Mouse (Mus musculus) ES-Bruce4 (cell line): ENCODE results near the gene Nanos3. TPM values are rescaled to one million over a fixed set of nuclear protein-coding genes. Genes with fewer than 3 reads are reported as not detected.

Experiments
- H3K27ac ChIP-seq: 2 replicates; pipeline ENCODE4 v1.5.1; 2012; ENCODE audit warnings: low read length, inconsistent platforms; ENCODE audit not compliant: insufficient read depth
- H3K27me3 ChIP-seq: 2 replicates; pipeline ENCODE4 v1.6.1; 2012; ENCODE audit warnings: mild to moderate bottlenecking, low read length, inconsistent platforms; ENCODE audit not compliant: control insufficient read depth, poor library complexity, insufficient read depth, severe bottlenecking
- H3K36me3 ChIP-seq: 2 replicates; pipeline ENCODE4 v1.6.1; 2012; ENCODE audit warnings: inconsistent platforms, mild to moderate bottlenecking, low read length, moderate library complexity; ENCODE audit not compliant: control insufficient read depth, poor library complexity, insufficient read depth, severe bottlenecking
- H3K4me1 ChIP-seq: one replicate; pipeline ENCODE4 v1.8.1; 2011; ENCODE audit warnings: low read length; ENCODE audit not compliant: control insufficient read depth, insufficient read depth
- H3K4me3 ChIP-seq: 2 replicates; pipeline ENCODE4 v1.5.1; 2011; ENCODE audit warnings: low read depth, mild to moderate bottlenecking, low read length
- H3K9ac ChIP-seq: 2 replicates; pipeline ENCODE4 v1.6.1; 2012; ENCODE audit warnings: low read depth, mild to moderate bottlenecking, inconsistent platforms; ENCODE audit not compliant: poor library complexity, severe bottlenecking
- H3K9me3 ChIP-seq: replicated peaks from 2 replicates; pipeline ENCODE4 v1.6.1; 2012; ENCODE audit warnings: mild to moderate bottlenecking, low read length, inconsistent platforms; ENCODE audit not compliant: control insufficient read depth, poor library complexity, insufficient read depth, severe bottlenecking
- CTCF ChIP-seq: IDR thresholded peaks from one replicate; pipeline ENCODE4 v1.8.1; 2011; ENCODE audit warnings: low read depth, low read length
- EP300 ChIP-seq: IDR thresholded peaks from 2 replicates; pipeline ENCODE4 v1.6.1; 2011; ENCODE audit warnings: low read depth, low read length; ENCODE audit not compliant: insufficient read depth
- POLR2A ChIP-seq: IDR thresholded peaks from one replicate; pipeline ENCODE4 v1.8.1; 2011; ENCODE audit warnings: low read length; ENCODE audit not compliant: insufficient read depth
- polyA plus RNA-seq: library from polyadenylated mRNA; stranded (reverse); fragments of >200 nt; gene quantifications from 2 replicates; pipeline ENCODE4 v1.2.4, GENCODE M21; 2011; ENCODE audit warnings: low read depth; ENCODE audit not compliant: missing spikeins, insufficient read depth, insufficient read length

Gene Nanos3
- polyA plus RNA-seq, 1 experiment: 3.0 TPM

- peaks cover 3% of the 10 kb centered on the region; the same call in 1 of the 2 replicates for H3K36me3 ChIP-seq
- TF ChIP-seq CTCF (no peak), POLR2A (no peak), EP300 (no peak)
- no peaks in the 10 kb centered on the region for H3K27me3 ChIP-seq
- H3K4me1 ChIP-seq: no peaks in the 10 kb centered on the region
- H3K9ac ChIP-seq: peak overlapping the region; percentile 96
- no peaks in the 10 kb centered on the region for H3K9me3 ChIP-seq
- peak overlapping the region; percentile 26 for H3K27ac ChIP-seq
- H3K4me3 ChIP-seq: peak overlapping the region; percentile 64
Observed at GRCm38 (mm10) chr8:84202938-84203917, 18.2 kb upstream of the Nanos3 start.

GRCm38 (mm10) chr8:84202466-84202865 is 17.4 kb upstream of the Nanos3 start:
- H3K4me3 ChIP-seq: peak overlapping the region; percentile 94

GRCm38 (mm10) chr8:84201545-84202245 is 16.7 kb upstream of the Nanos3 start:
- no peaks in the 10 kb centered on the region for H3K4me1 ChIP-seq
- no peaks in the 10 kb centered on the region for H3K27me3 ChIP-seq
- peaks cover under 1% of the 10 kb centered on the region; the same call in 1 of the 2 replicates for H3K36me3 ChIP-seq
- H3K4me3 ChIP-seq: peak overlapping the region; percentile 94
- 0 out of 2 replicates have a peak, but pooled peaks have one; percentile 3 for TF ChIP-seq EP300
- TF ChIP-seq POLR2A: no peak
- no peak overlapping the region for H3K27ac ChIP-seq
- H3K9me3 ChIP-seq: no peaks in the 10 kb centered on the region
- H3K9ac ChIP-seq: peak overlapping the region; percentile 96

More at GRCm38 (mm10) chr8:84202466-84202865, 17.4 kb upstream of the Nanos3 start:
- Histone ChIP-seq H3K36me3 (peaks cover 3% of the 10 kb centered on the region; the same call in 1 of the 2 replicates), H3K27ac (no peak overlapping the region), H3K9ac (peak overlapping the region; percentile 96), H3K9me3 (no peaks in the 10 kb centered on the region), H3K4me1 (no peaks in the 10 kb centered on the region), H3K27me3 (no peaks in the 10 kb centered on the region)
- no peak for TF ChIP-seq CTCF
- no peak for TF ChIP-seq POLR2A
- no peak for TF ChIP-seq EP300

- H3K36me3 ChIP-seq: no peaks in the 10 kb centered on the region
- TF ChIP-seq EP300 (no peak), CTCF (no peak), POLR2A (no peak)
- peak overlapping the region; percentile 21; the same call in 1 of the 2 replicates for H3K27ac ChIP-seq
- H3K4me1 ChIP-seq: no peaks in the 10 kb centered on the region
- H3K9me3 ChIP-seq: no peaks in the 10 kb centered on the region
- H3K27me3 ChIP-seq: no peaks in the 10 kb centered on the region
- H3K4me3 ChIP-seq: peak overlapping the region; percentile 94
- peak overlapping the region; percentile 96 for H3K9ac ChIP-seq
Observed at GRCm38 (mm10) chr8:84200652-84201544, 15.9 kb upstream of the Nanos3 start.

- Histone ChIP-seq H3K4me1 (no peaks in the 10 kb centered on the region), H3K9me3 (no peaks in the 10 kb centered on the region), H3K27me3 (no peaks in the 10 kb centered on the region), H3K36me3 (no peaks in the 10 kb centered on the region), H3K4me3 (peak overlapping the region; percentile 33), H3K9ac (peak overlapping the region; percentile 96), H3K27ac (peak overlapping the region; percentile 5; the same call in 1 of the 2 replicates)
- TF ChIP-seq EP300 (no peak), POLR2A (no peak), CTCF (no peak)
Observed at GRCm38 (mm10) chr8:84200126-84200555, 15.1 kb upstream of the Nanos3 start.
